Mouse (Mus musculus) myocyte (in vitro differentiated cells): ENCODE results near the gene Ifitm7. TPM values are rescaled to one million over a fixed set of nuclear protein-coding genes. Genes with fewer than 3 reads are reported as not detected.

ENCODE experiments used
- H3K27me3 ChIP-seq: one replicate; pipeline ENCODE4 v1.6.1; 2011; ENCODE audit not compliant: control insufficient read depth, insufficient read depth, insufficient read length
- H3K36me3 ChIP-seq: one replicate; pipeline ENCODE4 v1.6.1; 2011; ENCODE audit not compliant: control insufficient read depth, insufficient read depth
- H3K4me2 ChIP-seq: one replicate; pipeline ENCODE4 v1.6.1; 2011; ENCODE audit warnings: low read depth, control low read depth
- H3K4me3 ChIP-seq: one replicate; pipeline ENCODE4 v1.5.1; 2011; ENCODE audit warnings: mild to moderate bottlenecking, control low read depth, moderate library complexity
- H3K79me2 ChIP-seq: one replicate; pipeline ENCODE4 v1.6.1; 2011; ENCODE audit not compliant: control insufficient read depth, insufficient read depth
- H3ac ChIP-seq: one replicate; pipeline ENCODE4 v1.6.1; 2011; ENCODE audit not compliant: control insufficient read depth, insufficient read length
- CEBPB ChIP-seq: IDR thresholded peaks from 2 replicates; pipeline ENCODE4 v1.6.1; 2011; ENCODE audit warnings: mild to moderate bottlenecking, moderate library complexity; ENCODE audit not compliant: poor library complexity, insufficient read depth, severe bottlenecking
- E2F4 ChIP-seq: IDR thresholded peaks from one replicate; pipeline ENCODE4 v1.6.1; 2011; ENCODE audit warnings: mild to moderate bottlenecking, control low read depth, moderate library complexity; ENCODE audit not compliant: insufficient read depth
- MAX ChIP-seq: IDR thresholded peaks from one replicate; pipeline ENCODE4 v1.6.1; 2011; ENCODE audit warnings: low read depth, mild to moderate bottlenecking, control low read depth
- MYOD1 ChIP-seq, 3 experiments: IDR thresholded peaks; one replicate each; pipeline ENCODE4 v1.6.1; 2011; ENCODE audit warnings: control low read depth in 2 of 3, low read depth in 2 of 3, mild to moderate bottlenecking in 2 of 3, moderate library complexity in 1 of 3; ENCODE audit not compliant: insufficient read length in 2 of 3, control insufficient read depth in 1 of 3
- MYOG ChIP-seq, 3 experiments: IDR thresholded peaks; one replicate each; pipeline ENCODE4 v1.6.1; 2011; ENCODE audit warnings: control low read depth in 2 of 3, low read depth in 2 of 3, mild to moderate bottlenecking in 2 of 3; ENCODE audit not compliant: insufficient read length in 2 of 3, control insufficient read depth in 1 of 3, insufficient read depth in 1 of 3
- POLR2A ChIP-seq: IDR thresholded peaks from one replicate; pipeline ENCODE4 v1.6.1; 2011; ENCODE audit warnings: low read depth, mild to moderate bottlenecking, control low read depth, moderate library complexity; ENCODE audit not compliant: insufficient read length
- POLR2AphosphoS2 ChIP-seq: IDR thresholded peaks from one replicate; pipeline ENCODE4 v1.6.1; 2011; ENCODE audit warnings: low read depth, control low read depth; ENCODE audit not compliant: insufficient read length
- REST ChIP-seq: IDR thresholded peaks from one replicate; pipeline ENCODE4 v1.6.1; 2011; ENCODE audit warnings: mild to moderate bottlenecking, control low read depth, moderate library complexity; ENCODE audit not compliant: insufficient read depth, insufficient read length
- SRF ChIP-seq: IDR thresholded peaks from one replicate; pipeline ENCODE4 v1.6.1; 2011; ENCODE audit warnings: low read depth; ENCODE audit not compliant: control insufficient read depth, insufficient read length
- TCF12 ChIP-seq: IDR thresholded peaks from one replicate; pipeline ENCODE4 v1.6.1; 2011; ENCODE audit warnings: mild to moderate bottlenecking, control low read depth; ENCODE audit not compliant: poor library complexity, insufficient read depth, severe bottlenecking
- TCF3 ChIP-seq: IDR thresholded peaks from one replicate; pipeline ENCODE4 v1.6.1; 2011; ENCODE audit warnings: low read depth, control low read depth; ENCODE audit not compliant: insufficient read length
- USF1 ChIP-seq: IDR thresholded peaks from one replicate; pipeline ENCODE4 v1.6.1; 2011; ENCODE audit warnings: low read depth, mild to moderate bottlenecking, control low read depth, moderate library complexity
- polyA plus RNA-seq: library from polyadenylated mRNA; unstranded; fragments of >200 nt; fragmentation: generic; extraction: Trizol; gene quantifications from one replicate; pipeline ENCODE4 v1.2.1, GENCODE M21; 2012; ENCODE audit warnings: missing spikeins

Ifitm7 gene
- polyA plus RNA-seq, 1 experiment = not detected

DNA sequence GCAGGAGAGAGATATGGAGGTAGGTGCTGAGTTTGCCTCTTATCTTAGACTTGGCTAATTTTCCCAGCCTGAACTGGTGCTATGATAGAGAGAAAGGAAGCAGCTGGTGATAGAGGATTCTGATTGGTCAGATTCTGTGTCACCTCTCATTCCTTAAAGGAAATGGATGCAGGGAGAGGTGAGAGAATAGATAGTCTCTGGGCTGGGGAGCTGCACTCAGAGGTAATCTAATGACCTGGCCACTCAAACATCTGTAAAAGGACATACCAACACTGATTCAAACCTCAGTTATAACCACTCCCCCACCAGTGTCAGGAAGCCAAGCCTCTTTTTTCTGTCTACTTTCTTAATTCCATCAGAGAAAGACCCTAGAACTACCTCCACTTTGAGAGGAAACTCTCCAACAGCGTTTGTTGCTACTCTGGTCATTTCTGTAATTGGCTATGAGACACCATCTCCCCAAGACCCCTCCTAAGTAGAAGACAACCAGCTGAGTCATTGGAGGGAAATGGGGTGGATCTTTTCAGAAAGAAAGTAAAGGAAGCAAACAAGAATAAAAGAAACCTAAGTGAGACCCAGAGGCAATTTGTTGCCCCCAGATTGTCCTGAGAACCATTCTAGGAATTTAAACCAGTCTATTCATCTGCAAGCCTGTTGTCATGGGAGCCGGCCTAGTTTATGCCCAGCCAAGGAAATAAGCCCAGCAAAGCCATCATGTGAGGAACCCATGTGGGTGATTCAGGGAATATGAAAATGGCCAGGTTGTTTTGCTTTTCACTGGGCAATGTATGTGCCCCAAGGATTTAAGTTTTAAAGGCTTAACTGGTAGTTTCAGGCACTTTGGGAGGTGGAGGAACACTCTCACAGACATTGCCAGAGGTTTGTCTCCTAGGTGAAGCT is 38.7 kb upstream of the Ifitm7 start:
- H3K4me3 ChIP-seq = no peak overlapping the region
- H3K27me3 ChIP-seq = no peaks in the 10 kb centered on the region

DNA sequence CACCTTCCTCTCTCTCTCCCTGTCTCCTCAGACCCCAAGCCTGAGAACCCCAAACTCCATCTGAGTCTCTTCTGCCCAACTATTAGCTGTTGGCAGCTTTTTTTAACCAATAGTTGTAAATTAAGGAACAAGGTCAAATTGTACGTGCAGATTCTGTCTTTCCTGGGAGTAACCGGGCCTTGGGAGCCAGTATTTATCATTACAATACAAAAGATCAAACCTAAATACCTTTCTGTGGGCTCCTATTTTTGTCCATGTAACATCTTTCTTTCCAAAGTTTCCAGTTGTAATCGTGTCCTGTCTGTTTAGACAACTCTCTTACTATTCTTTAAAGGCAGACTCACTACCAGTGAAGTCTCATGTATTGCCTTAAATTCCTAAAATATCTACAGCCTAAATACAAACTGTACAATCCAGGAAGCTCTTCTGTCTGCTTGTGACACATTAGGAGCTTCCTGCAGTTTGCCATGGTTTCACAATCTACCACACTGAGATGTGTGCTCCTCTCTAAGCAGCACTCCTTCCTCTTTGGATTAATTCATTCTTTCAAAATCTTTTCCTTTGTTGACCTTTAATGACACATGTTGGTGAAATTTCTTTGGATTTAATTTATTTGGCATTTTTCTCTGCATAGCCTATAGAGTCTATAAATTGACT is 34.6 kb upstream of the Ifitm7 start:
- H3K36me3 ChIP-seq = no peaks in the 10 kb centered on the region
- H3K4me2 ChIP-seq = no peak overlapping the region
- TF ChIP-seq POLR2A (no peak), POLR2AphosphoS2 (no peak), USF1 (no peak), MAX (no peak), MYOD1 (IDR thresholded peaks at IDR 0.05; ENCODE audit: control insufficient read depth in 1 of 3, insufficient read length in 2 of 3, low read depth in 2 of 3) (no peak), TCF12 (no peak), REST (no peak), SRF (no peak), TCF3 (no peak), E2F4 (no peak), MYOG (IDR thresholded peaks at IDR 0.05; ENCODE audit: control insufficient read depth in 1 of 3, insufficient read depth in 1 of 3, insufficient read length in 2 of 3, low read depth in 2 of 3) (no peak), CEBPB (no peak)
- H3K27me3 ChIP-seq = no peaks in the 10 kb centered on the region
- H3ac ChIP-seq = no peak overlapping the region
- H3K79me2 ChIP-seq = no peaks in the 10 kb centered on the region
- H3K4me3 ChIP-seq = no peak overlapping the region

More for the DNA sequence above, 38.7 kb upstream of the Ifitm7 start:
- Histone ChIP-seq H3K79me2 (no peaks in the 10 kb centered on the region), H3K4me2 (no peak overlapping the region), H3ac (no peak overlapping the region), H3K36me3 (no peaks in the 10 kb centered on the region)
- TF ChIP-seq SRF = no peak
- no peak for TF ChIP-seq POLR2AphosphoS2
- no peak for TF ChIP-seq TCF12
- TF ChIP-seq REST = no peak
- no peak for TF ChIP-seq TCF3
- TF ChIP-seq E2F4 = no peak
- TF ChIP-seq POLR2A = no peak
- TF ChIP-seq MYOG (IDR thresholded peaks at IDR 0.05; ENCODE audit: control insufficient read depth in 1 of 3, insufficient read depth in 1 of 3, insufficient read length in 2 of 3, low read depth in 2 of 3) = no peak
- TF ChIP-seq MYOD1 (IDR thresholded peaks at IDR 0.05; ENCODE audit: control insufficient read depth in 1 of 3, insufficient read length in 2 of 3, low read depth in 2 of 3) = no peak
- TF ChIP-seq USF1 = no peak
- no peak for TF ChIP-seq MAX
- TF ChIP-seq CEBPB = no peak

GRCm38 (mm10) chr16:14017306-14017705 is 30.6 kb upstream of the Ifitm7 start:
- TF ChIP-seq TCF3 (no peak), SRF (no peak), E2F4 (no peak), USF1 (no peak), MAX (no peak), MYOD1 (IDR thresholded peaks at IDR 0.05; ENCODE audit: control insufficient read depth in 1 of 3, insufficient read length in 2 of 3, low read depth in 2 of 3) (no peak), REST (no peak), MYOG (IDR thresholded peaks at IDR 0.05; ENCODE audit: control insufficient read depth in 1 of 3, insufficient read depth in 1 of 3, insufficient read length in 2 of 3, low read depth in 2 of 3) (no peak)
- Histone ChIP-seq H3K36me3 (no peaks in the 10 kb centered on the region), H3ac (no peak overlapping the region), H3K4me2 (no peak overlapping the region), H3K79me2 (no peaks in the 10 kb centered on the region), H3K4me3 (no peak overlapping the region), H3K27me3 (no peaks in the 10 kb centered on the region)

DNA sequence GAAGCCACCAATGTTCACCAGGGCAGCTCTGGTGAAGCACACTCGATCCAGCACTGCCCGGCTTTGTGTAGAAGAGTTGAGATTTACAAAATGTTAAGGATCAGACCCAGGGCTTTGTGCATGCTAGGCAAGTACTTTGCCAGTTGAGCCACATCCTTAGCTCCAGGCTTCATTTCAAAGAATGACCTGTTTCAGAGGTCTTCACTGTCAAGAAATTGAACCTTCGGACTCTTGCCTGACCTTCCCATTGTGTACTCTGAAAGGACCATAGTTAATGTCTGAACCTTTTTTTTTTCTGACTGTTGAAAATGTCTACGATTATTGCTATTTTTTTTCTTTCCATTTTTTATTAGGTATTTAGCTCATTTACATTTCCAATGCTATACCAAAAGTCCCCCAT is 23.3 kb upstream of the Ifitm7 start:
- TF ChIP-seq REST = no peak
- TF ChIP-seq MAX = no peak
- no peak for TF ChIP-seq TCF12
- TF ChIP-seq MYOG (IDR thresholded peaks at IDR 0.05; ENCODE audit: control insufficient read depth in 1 of 3, insufficient read depth in 1 of 3, insufficient read length in 2 of 3, low read depth in 2 of 3) = no peak
- H3ac ChIP-seq = no peak overlapping the region
- no peaks in the 10 kb centered on the region for H3K36me3 ChIP-seq
- no peak overlapping the region for H3K4me3 ChIP-seq
- H3K27me3 ChIP-seq = no peaks in the 10 kb centered on the region
- H3K79me2 ChIP-seq = no peaks in the 10 kb centered on the region
- H3K4me2 ChIP-seq = no peak overlapping the region
